Mouse (Mus musculus): Measurements from ENCODE around the gene Sik3.
"Not testable (repeated sequence)": the region's sequence is repeated elsewhere in the genome, so short reads cannot be mapped to it uniquely, and the experiment has no call there.

Sik3 gene

DNA sequence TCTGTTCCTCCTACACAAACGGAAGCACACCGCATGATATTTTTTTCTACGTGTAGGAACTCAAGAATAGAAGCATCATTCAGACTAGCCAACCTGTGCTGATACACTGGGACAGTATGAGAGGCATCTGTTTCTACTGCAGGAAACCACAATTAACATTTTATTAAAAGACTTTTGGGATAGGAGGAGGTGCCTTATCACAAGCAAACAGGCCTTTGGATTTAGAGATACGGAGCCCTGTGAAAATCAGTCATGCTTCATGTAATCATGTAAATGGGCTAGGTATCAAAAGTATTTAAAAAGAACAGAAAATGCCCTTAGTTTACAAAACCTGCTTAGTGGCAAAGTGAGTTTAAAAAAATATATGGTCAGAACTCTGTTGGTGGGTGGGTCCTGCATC lies 136.1 kb downstream of the Sik3 start:
- DNase-seq (ENCODE audit: low read depth in 2 of 2, low spot score in 2 of 2) = no peak

DNA sequence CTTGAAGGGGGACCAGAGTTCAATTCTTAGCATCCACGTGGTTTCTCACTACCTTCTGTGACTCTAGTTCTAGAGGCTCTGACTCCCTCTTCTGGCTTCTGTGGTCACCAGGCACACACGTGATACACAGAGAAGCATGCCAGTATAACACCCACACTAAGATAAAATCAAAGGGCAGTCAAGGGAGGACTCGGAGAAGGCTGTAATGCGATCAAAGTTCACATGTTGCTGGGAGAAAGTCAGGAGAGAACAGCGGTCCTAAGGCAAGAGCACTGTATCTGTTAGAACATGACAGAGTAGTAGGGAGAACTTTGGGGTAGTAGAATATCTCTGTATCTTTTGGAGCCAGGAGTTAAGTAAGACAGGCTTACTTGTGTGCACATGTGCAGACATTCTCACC lies 136.8 kb downstream of the Sik3 start:
- DNase-seq (ENCODE audit: low read depth in 2 of 2, low spot score in 2 of 2) = peak in 1 of 2 experiments; percentile 36

DNA sequence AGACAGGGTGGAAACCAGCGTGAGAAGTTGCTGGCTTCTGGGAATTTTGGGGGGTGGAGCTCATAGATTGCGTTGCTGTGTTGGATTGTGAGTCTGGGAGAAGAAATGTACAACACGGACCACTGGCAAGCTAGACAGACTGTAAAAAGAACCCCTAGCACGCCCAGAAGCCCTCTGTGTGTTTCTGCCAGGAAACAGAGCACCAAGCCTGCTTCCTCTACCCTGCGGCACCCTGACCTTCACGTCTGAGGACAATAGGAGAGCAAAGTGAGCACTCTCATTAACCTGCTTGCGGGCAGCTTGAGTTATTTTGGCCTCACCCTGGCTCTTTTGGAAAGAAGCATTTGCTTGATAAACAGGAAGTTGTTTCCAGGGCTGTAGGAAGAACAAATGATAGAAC lies 137.5 kb downstream of the Sik3 start:
- DNase-seq (ENCODE audit: low read depth in 2 of 2, low spot score in 2 of 2) = no peak

- no peak for DNase-seq (ENCODE audit: low read depth in 2 of 2, low spot score in 2 of 2)
Observed at GRCm38 (mm10) chr9:46150890-46151703, 138.5 kb downstream of the Sik3 start.

DNA sequence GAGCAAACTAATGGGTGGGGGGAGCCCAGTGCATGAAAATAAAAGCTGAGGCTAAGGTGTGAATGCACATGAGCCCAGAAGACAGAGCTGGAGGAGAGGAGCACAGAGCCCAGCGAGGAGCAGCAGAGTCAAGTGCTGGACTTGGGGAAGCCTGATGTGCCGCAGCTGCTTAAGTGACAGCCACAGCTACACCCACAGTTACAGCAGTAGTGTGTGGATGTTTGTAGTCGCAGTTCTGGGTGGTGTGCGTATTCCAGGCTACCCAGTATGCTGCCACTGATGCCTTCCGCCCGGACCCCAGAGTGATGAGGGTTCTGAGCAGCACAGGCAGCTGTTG lies 139.1 kb downstream of the Sik3 start:
- no peak for DNase-seq (ENCODE audit: low read depth in 2 of 2, low spot score in 2 of 2)

GRCm38 (mm10) chr9:46152067-46153015 lies 139.7 kb downstream of the Sik3 start:
- no peak for DNase-seq (ENCODE audit: low read depth in 2 of 2, low spot score in 2 of 2)

DNA sequence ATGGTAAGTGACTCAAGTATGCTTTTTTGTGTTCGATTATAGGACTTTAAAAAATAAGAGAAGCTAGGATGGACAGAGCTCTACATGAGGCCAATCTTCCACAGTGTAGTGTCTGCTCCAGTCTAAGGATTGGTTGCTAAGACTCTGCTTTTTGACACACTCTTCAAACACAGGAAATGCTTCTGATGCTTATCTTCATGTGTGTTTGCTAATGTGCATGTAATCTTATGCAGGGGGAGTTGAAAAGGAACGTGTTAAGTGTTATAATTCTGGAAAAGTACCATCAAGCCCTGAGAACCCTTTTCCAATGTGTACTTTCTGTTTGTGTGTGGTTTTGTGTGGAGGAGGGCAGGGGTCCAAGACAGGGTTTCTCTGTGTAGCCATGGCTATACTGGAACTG lies 141.8 kb downstream of the Sik3 start:
- no peak for DNase-seq (ENCODE audit: low read depth in 2 of 2, low spot score in 2 of 2)

DNA sequence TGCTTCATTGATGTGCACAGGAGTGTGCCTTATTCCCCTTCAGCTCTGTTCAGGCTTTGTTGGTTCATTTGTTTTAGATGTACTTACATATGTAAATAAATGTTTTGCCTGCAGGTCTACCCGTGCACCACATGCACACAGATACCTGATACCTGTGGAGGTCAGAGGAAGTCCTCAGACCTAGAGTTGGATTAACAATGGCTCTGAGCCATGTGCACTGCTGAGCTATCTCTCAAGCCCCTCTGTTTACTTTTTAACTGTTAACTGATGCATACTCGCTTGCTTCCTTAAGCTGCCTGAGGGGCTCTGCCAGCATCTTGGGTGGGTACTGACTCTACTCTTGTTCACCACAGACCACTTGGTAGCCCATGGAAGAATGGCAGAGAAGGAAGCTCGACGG lies 142.4 kb downstream of the Sik3 start:
- no peak for DNase-seq (ENCODE audit: low read depth in 2 of 2, low spot score in 2 of 2)

DNA sequence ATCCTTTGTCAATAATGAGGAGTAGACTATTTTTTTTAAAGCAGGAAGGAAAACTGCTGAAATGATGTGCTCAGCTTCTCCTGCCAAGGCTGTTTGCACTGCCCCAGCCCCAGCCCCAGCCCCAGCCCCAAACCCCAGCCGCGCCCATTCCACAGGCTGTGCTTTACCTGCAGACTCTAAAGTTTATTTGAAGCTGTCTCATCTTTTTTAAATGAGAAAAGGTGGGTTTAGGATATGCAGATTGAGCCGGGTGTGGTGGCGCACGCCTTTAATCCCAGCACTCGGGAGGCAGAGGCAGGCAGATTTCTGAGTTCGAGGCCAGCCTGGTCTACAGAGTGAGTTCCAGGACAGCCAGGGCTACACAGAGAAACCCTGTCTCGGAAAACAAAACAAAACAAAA lies 143.2 kb downstream of the Sik3 start:
- DNase-seq (ENCODE audit: low read depth in 2 of 2, low spot score in 2 of 2) = not testable (repeated sequence)

DNA sequence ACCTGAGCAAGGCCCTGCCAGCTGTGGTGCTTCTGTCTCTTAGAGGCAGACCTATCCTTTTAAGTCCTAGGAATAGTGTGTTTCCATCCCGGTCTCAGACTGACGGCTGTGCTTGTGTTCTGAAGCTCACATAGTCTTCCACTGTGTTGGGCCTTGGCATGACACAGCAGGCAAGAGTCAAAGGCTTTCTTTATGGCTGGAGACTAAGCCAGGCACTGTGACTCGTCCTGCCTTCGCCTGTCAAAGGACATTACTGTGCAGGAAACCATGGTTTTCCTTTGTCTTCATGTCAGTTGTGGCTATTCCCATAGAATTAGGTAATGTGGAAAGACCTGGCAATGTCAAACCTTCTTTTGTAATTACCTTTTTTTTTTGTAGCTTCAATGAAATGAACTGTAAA lies 144.1 kb downstream of the Sik3 start:
- DNase-seq (ENCODE audit: low read depth in 2 of 2, low spot score in 2 of 2) = no peak

- DNase-seq (ENCODE audit: low read depth in 2 of 2, low spot score in 2 of 2) = no peak
Observed at GRCm38 (mm10) chr9:46158273-46158813, 145.7 kb downstream of the Sik3 start.

- no peak for DNase-seq (ENCODE audit: low read depth in 2 of 2, low spot score in 2 of 2)
Observed at GRCm38 (mm10) chr9:46163430-46163829, 150.8 kb downstream of the Sik3 start.

DNA sequence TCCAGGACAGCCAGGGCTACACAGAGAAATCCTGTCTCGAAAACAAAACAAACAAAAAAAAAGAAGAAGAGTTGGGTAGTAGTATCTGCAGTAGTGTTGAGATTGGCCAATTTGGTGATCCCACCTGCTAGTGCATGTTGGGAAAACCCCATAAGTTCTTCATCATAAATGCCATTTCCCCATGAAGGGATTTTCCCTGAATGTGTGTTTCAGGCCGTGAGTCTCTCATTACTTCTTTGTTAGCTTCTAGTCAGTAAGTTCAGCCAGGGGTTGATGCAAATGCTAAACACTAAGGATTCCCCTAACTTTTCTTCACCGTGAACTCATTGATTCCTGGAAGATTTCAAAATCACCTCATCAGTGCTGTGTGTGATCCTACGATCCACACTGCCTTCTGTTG lies 156.2 kb downstream of the Sik3 start:
- DNase-seq (ENCODE audit: low read depth in 2 of 2, low spot score in 2 of 2) = no peak

GRCm38 (mm10) chr9:46172251-46172650 lies 159.6 kb downstream of the Sik3 start:
- no peak for DNase-seq (ENCODE audit: low read depth in 2 of 2, low spot score in 2 of 2)

DNA sequence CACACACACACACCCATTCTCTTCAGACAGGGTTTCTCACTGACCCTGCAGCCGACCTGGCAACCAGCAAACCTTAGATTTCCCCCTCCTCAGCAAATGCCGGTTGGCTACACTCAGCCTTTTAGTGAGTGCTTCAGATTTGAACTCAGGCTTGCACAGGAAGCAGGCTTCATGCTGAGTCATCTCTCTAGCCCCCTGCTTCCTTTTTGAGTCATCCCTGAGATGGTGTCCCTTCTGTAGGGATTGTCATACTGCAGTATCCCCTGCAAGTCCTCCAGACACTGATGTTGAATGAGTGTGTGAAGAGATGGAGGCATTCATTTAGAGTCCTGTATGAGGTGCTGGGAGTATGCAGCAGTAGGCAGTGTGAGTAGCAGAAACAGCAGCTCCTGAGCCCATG lies 160.3 kb downstream of the Sik3 start:
- no peak for DNase-seq (ENCODE audit: low read depth in 2 of 2, low spot score in 2 of 2)

GRCm38 (mm10) chr9:46173919-46174318 lies 161.3 kb downstream of the Sik3 start:
- DNase-seq (ENCODE audit: low read depth in 2 of 2, low spot score in 2 of 2) = no peak

GRCm38 (mm10) chr9:46174770-46175294 lies 162.2 kb downstream of the Sik3 start:
- DNase-seq (ENCODE audit: low read depth in 2 of 2, low spot score in 2 of 2) = no peak

GRCm38 (mm10) chr9:46175300-46175699 lies 162.7 kb downstream of the Sik3 start:
- DNase-seq (ENCODE audit: low read depth in 2 of 2, low spot score in 2 of 2) = peak; percentile 83 to 89

DNA sequence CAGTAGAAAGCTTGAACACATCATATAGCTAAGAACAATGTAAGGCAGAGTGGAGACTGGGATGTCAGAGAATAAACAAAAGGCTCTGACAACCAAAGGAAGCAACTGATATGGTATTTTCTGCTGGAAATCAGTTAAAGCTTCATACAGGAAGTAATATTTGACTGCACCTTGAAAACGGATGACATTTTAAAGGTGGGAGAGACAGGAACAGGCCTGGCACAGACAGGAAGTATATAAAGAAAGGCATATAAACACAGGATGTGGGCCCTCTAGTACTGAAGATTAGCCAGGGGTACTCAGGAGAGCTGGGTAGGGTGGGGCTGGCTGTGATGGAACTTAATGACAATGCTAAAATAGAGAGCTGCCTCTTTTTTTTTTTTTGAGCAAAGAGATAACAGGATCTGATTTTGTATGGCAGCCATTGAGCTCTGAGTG lies 163.3 kb downstream of the Sik3 start:
- DNase-seq (ENCODE audit: low read depth in 2 of 2, low spot score in 2 of 2) = peak; percentile 52 to 63

GRCm38 (mm10) chr9:46176613-46177012 lies 164.0 kb downstream of the Sik3 start:
- no peak for DNase-seq (ENCODE audit: low read depth in 2 of 2, low spot score in 2 of 2)

- DNase-seq (ENCODE audit: low read depth in 2 of 2, low spot score in 2 of 2) = no peak
Observed at GRCm38 (mm10) chr9:46178595-46178994, 166.0 kb downstream of the Sik3 start.

GRCm38 (mm10) chr9:46181297-46181696 lies 168.7 kb downstream of the Sik3 start:
- DNase-seq (ENCODE audit: low read depth in 2 of 2, low spot score in 2 of 2) = no peak
